Comparison of ENCODE assay signal across 18 mouse cellular contexts in the genomic region with DNA sequence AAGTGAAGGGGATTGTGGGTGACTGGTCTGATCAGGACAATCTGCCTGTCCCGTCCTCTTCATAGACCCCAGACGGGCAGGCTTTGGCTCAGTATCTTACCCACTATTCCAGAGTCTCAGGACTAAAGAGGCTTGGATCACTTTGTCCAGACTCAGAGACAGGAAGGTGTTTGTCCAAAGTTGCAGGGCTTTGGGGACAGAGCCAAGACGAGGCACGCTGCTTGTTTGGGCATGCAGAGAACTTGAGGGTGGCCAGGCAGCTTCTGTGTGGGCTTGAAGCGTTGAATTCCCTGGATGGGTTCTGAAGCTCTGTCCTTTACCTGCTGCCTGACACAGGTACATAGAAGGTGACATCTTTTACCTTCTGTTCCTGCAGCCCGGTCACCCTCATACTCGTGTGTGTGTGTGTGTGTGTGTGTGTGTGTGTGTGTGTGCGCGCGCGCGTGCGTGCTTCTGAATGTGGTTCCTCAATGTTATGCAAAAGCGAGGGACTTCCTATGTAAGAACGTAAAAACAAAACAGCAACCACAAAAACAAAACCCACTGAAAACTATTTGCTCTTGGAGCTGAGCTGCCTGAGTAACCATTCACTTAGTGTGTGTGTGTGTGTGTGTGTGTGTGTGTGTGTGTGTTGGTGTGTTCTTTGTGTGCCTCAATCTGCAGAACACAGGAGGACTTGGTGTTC. TPM values are rescaled to one million over a fixed set of nuclear protein-coding genes. Genes with fewer than 3 reads are reported as not detected.
DNase-seq lines count a peak whose midpoint lies in the region; ATAC-seq and TF ChIP-seq lines count a peak whose summit lies in the region.
"Had no signal": no experiment of that assay in that cellular context is flagged by ENCODE, and none has a peak within 500 bp of the region (broad histone marks: within the 10 kb centered on the region; RNA-seq: fewer than 3 reads in every experiment).

No protein-coding gene starts in this region.

- ATAC-seq in hindbrain, postnatal 0 days, result no peak
- no peak for ATAC-seq in stomach, postnatal 0 days (ENCODE audit: low FRiP score, low TSS enrichment)
- ATAC-seq: forebrain, embryonic 13.5 days had no signal

- H3K79me2 ChIP-seq in heart, adult 2 months (replicated peaks; ENCODE audit: control insufficient read depth, insufficient read depth, low read length), result no peaks in the 10 kb centered on the region

- H3K9ac ChIP-seq in hindbrain, postnatal 0 days (replicated peaks; ENCODE audit: low read length), result no peak overlapping the region
- no peak overlapping the region for H3K9ac ChIP-seq in heart, adult 2 months (ENCODE audit: low read depth, low read length)
- H3K9ac ChIP-seq in stomach, postnatal 0 days (ENCODE audit: low read length), result no peak overlapping the region
- H3K9ac ChIP-seq: forebrain, embryonic 13.5 days; neural tube, embryonic 12.5 days had no signal

- peaks cover 13% of the 10 kb centered on the region; the same call in 1 of the 2 replicates for H3K4me1 ChIP-seq in hindbrain, postnatal 0 days (ENCODE audit: insufficient read depth, low read length)
- peaks cover 2% of the 10 kb centered on the region for H3K4me1 ChIP-seq in heart, adult 2 months (ENCODE audit: control insufficient read depth, insufficient read depth, low read length)
- H3K4me1 ChIP-seq in stomach, postnatal 0 days (replicated peaks; ENCODE audit: control insufficient read depth, insufficient read depth), result no peaks in the 10 kb centered on the region

- no peak for TF ChIP-seq EP300 in heart, adult 2 months (IDR thresholded peaks at IDR 0.05; ENCODE audit: insufficient read depth, low read depth, low read length)
- no peak for TF ChIP-seq EP300 in stomach, postnatal 0 days (optimal IDR thresholded peaks at IDR 0.05)

- H3K4me2 ChIP-seq in hindbrain, postnatal 0 days (ENCODE audit: low read depth, low read length), result no peak overlapping the region
- H3K4me2 ChIP-seq in stomach, postnatal 0 days (replicated peaks; ENCODE audit: low read depth), result no peak overlapping the region
- H3K4me2 ChIP-seq: forebrain, embryonic 13.5 days; neural tube, embryonic 12.5 days had no signal

- TF ChIP-seq CTCF in gastrocnemius, adult 2 months (IDR thresholded peaks at IDR 0.05), result no peak
- no peak for TF ChIP-seq CTCF in hindbrain, postnatal 0 days (IDR thresholded peaks at IDR 0.05; ENCODE audit: low read depth)
- no peak for TF ChIP-seq CTCF in heart, adult 2 months (IDR thresholded peaks at IDR 0.05)
- TF ChIP-seq CTCF in stomach, postnatal 0 days (IDR thresholded peaks at IDR 0.05; ENCODE audit: low read depth), result no peak

- H3K27ac ChIP-seq in gastrocnemius, adult 2 months, result peak overlapping the region; percentile 71; the same call in 1 of the 2 replicates
- H3K27ac ChIP-seq in hindbrain, postnatal 0 days, result no peak overlapping the region; the same call in 1 of the 2 replicates
- H3K27ac ChIP-seq in heart, adult 2 months, result no peak overlapping the region
- no peak overlapping the region for H3K27ac ChIP-seq in stomach, postnatal 0 days (replicated peaks)
- H3K27ac ChIP-seq: neural tube, embryonic 12.5 days had no signal

- intact Hi-C loops in gastrocnemius, adult 2 months (cut with DNase I), result loop anchor here (2.0 kb wide), 1 partner anchor 30 kb away; no protein-coding TSS in a partner anchor
- intact Hi-C loops in gastrocnemius, postnatal 36 days (cut with DNase I), result no loop called here
- intact Hi-C loops in heart, adult 2 months (cut with DNase I), result no loop called here

- H3K36me3 ChIP-seq in hindbrain, postnatal 0 days (ENCODE audit: insufficient read depth, low read length), result no peaks in the 10 kb centered on the region
- H3K36me3 ChIP-seq in heart, adult 2 months (ENCODE audit: control insufficient read depth, insufficient read depth, low read length), result no peaks in the 10 kb centered on the region
- H3K36me3 ChIP-seq in stomach, postnatal 0 days (ENCODE audit: control insufficient read depth, insufficient read depth, low read length), result no peaks in the 10 kb centered on the region

- no peak for DNase-seq in gastrocnemius, adult 2 months
- DNase-seq in gastrocnemius, postnatal 36 days, result no peak
- DNase-seq in urinary bladder, postnatal 14 days (ENCODE audit: low spot score), result peak; percentile 56
- no peak for DNase-seq in urinary bladder, postnatal 25 days (ENCODE audit: low spot score)
- DNase-seq in hindbrain, postnatal 0 days (ENCODE audit: low spot score), result peak; percentile 43
- DNase-seq in heart, adult 2 months, result no peak
- no peak for DNase-seq in left cerebral cortex, adult 18-20 months (ENCODE audit: low spot score in 2 of 2)
- no peak for DNase-seq in stomach, postnatal 0 days (ENCODE audit: low spot score)
- DNase-seq: adrenal gland, postnatal 36 days; cerebellum, adult 18-20 months; heart, postnatal 14 days; kidney, adult 18-20 months; left cerebral cortex, postnatal 4 days; lung, adult 18-20 months; right cerebral cortex, postnatal 25 days had no signal

- no peak for TF ChIP-seq POLR2A in heart, adult 2 months (IDR thresholded peaks at IDR 0.05; ENCODE audit: insufficient read depth, low read depth, low read length)

- WGBS in hindbrain, postnatal 0 days, result 78% methylated on average over 15 of the region's 15 CpGs
- 86% methylated on average over 15 of the region's 15 CpGs for WGBS in heart, adult 2 months
- 76% methylated on average over 15 of the region's 15 CpGs for WGBS in stomach, postnatal 0 days

- H3K9me3 ChIP-seq in hindbrain, postnatal 0 days (ENCODE audit: low read length), result no peaks in the 10 kb centered on the region
- no peaks in the 10 kb centered on the region for H3K9me3 ChIP-seq in stomach, postnatal 0 days (ENCODE audit: control insufficient read depth, low read length)
- H3K9me3 ChIP-seq: forebrain, embryonic 13.5 days; neural tube, embryonic 12.5 days had no signal

- H3K4me3 ChIP-seq in gastrocnemius, adult 2 months, result no peak overlapping the region
- no peak overlapping the region for H3K4me3 ChIP-seq in hindbrain, postnatal 0 days (ENCODE audit: low read length)
- no peak overlapping the region for H3K4me3 ChIP-seq in heart, adult 2 months
- H3K4me3 ChIP-seq in stomach, postnatal 0 days (ENCODE audit: low read depth, low read length), result no peak overlapping the region
- H3K4me3 ChIP-seq: forebrain, embryonic 13.5 days; neural tube, embryonic 12.5 days had no signal

- H3K27me3 ChIP-seq in hindbrain, postnatal 0 days (ENCODE audit: insufficient read depth, low read length), result no peaks in the 10 kb centered on the region
- no peaks in the 10 kb centered on the region for H3K27me3 ChIP-seq in heart, adult 2 months (ENCODE audit: control insufficient read depth, insufficient read depth, low read length)
- no peaks in the 10 kb centered on the region for H3K27me3 ChIP-seq in stomach, postnatal 0 days (ENCODE audit: control insufficient read depth, insufficient read depth, low read length)
- H3K27me3 ChIP-seq: forebrain, embryonic 13.5 days; neural tube, embryonic 12.5 days had no signal

RNA-seq across cellular contexts. Expression of gene Dnaic2, which starts 24.8 kb away (rescaled TPM):
- total RNA-seq in gastrocnemius, adult 2 months (2021), result under 1 TPM; 0.08 to 0.14 TPM
- under 1 TPM; 0.07 to 0.33 TPM for total RNA-seq in gastrocnemius, postnatal 36 days (2021)
- 5.1 and 5.8 TPM in 2 replicates for total RNA-seq in hindbrain, postnatal 0 days (2014; rRNA removed)
- 3.1 and 3.2 TPM in 2 replicates for polyA plus RNA-seq in hindbrain, postnatal 0 days (2015; fragmentation: Nextera tagmentation; extraction: Ambion mirVana)
- under 1 TPM; 0.16 to 0.18 TPM for total RNA-seq in heart, adult 2 months (2021)
- 0.44 and 1.5 TPM in 2 replicates for polyA plus RNA-seq in heart, adult 2 months (2012; rRNA removed)
- total RNA-seq in left cerebral cortex, adult 18-20 months (2021), result 1 to 10 TPM; 1.2 to 1.4 TPM
- polyA plus RNA-seq in stomach, postnatal 0 days (2015; fragmentation: Nextera tagmentation; extraction: Ambion mirVana), result 0.35 and 0.36 TPM in 2 replicates
- total RNA-seq: megakaryocyte-erythroid progenitor cell, adult 5-6 weeks had no signal

RNA-seq across cellular contexts. Expression of gene Ttyh2, which starts 27.2 kb away (rescaled TPM):
- 10 to 100 TPM; 15.7 to 17.4 TPM for total RNA-seq in gastrocnemius, adult 2 months (2021)
- total RNA-seq in gastrocnemius, postnatal 36 days (2021), result 10 to 100 TPM; 16.0 to 19.4 TPM
- total RNA-seq in hindbrain, postnatal 0 days (2014; rRNA removed), result 75.8 and 80.4 TPM in 2 replicates
- polyA plus RNA-seq in hindbrain, postnatal 0 days (2015; fragmentation: Nextera tagmentation; extraction: Ambion mirVana), result 38.6 and 40.3 TPM in 2 replicates
- 1 to 10 TPM; 4.3 to 4.9 TPM for total RNA-seq in heart, adult 2 months (2021)
- polyA plus RNA-seq in heart, adult 2 months (2012; rRNA removed), result 6.3 and 7.5 TPM in 2 replicates
- 10 to 100 TPM; 17.8 to 21.5 TPM for total RNA-seq in left cerebral cortex, adult 18-20 months (2021)
- polyA plus RNA-seq in stomach, postnatal 0 days (2015; fragmentation: Nextera tagmentation; extraction: Ambion mirVana), result 12.5 and 14.7 TPM in 2 replicates

RNA-seq across cellular contexts. Expression of gene Rpl38, which starts 34.1 kb away (rescaled TPM):
- 100 to 1,000 TPM; 544 to 670 TPM for total RNA-seq in gastrocnemius, adult 2 months (2021)
- 100 to 1,000 TPM; 432 to 556 TPM for total RNA-seq in gastrocnemius, postnatal 36 days (2021)
- total RNA-seq in hindbrain, postnatal 0 days (2014; rRNA removed), result 577 and 578 TPM in 2 replicates
- 954 and 958 TPM in 2 replicates for polyA plus RNA-seq in hindbrain, postnatal 0 days (2015; fragmentation: Nextera tagmentation; extraction: Ambion mirVana)
- total RNA-seq in heart, adult 2 months (2021), result 100 to 1,000 TPM; 587 to 660 TPM
- polyA plus RNA-seq in heart, adult 2 months (2012; rRNA removed), result 335 and 344 TPM in 2 replicates
- 1,000 to 10,000 TPM in 1 of 2 experiments, 100 to 1,000 TPM in 1; 952 to 1,003 TPM for total RNA-seq in left cerebral cortex, adult 18-20 months (2021)
- polyA plus RNA-seq in stomach, postnatal 0 days (2015; fragmentation: Nextera tagmentation; extraction: Ambion mirVana), result 1,058 and 1,265 TPM in 2 replicates

Comparison
In these comparisons a context has a peak if more than half of its experiments do, and no peak if none do; other contexts are left out.
1. DNase-seq: peak in urinary bladder, postnatal 14 days (single experiment) and hindbrain, postnatal 0 days (single experiment); none in gastrocnemius, adult 2 months (single experiment), gastrocnemius, postnatal 36 days (0 of 2), urinary bladder, postnatal 25 days (single experiment), heart, adult 2 months (0 of 2), left cerebral cortex, adult 18-20 months (0 of 2) and stomach, postnatal 0 days (single experiment).